Mouse (Mus musculus): ENCODE data around the gene Pnldc1. TPM values are rescaled to one million over a fixed set of nuclear protein-coding genes. Genes with fewer than 3 reads are reported as not detected.
A peak's percentile ranks its signal among the peaks of the same experiment; 100 is the strongest.

Gene Pnldc1
- polyA plus RNA-seq, 1 experiment: 2.1 TPM

DNA sequence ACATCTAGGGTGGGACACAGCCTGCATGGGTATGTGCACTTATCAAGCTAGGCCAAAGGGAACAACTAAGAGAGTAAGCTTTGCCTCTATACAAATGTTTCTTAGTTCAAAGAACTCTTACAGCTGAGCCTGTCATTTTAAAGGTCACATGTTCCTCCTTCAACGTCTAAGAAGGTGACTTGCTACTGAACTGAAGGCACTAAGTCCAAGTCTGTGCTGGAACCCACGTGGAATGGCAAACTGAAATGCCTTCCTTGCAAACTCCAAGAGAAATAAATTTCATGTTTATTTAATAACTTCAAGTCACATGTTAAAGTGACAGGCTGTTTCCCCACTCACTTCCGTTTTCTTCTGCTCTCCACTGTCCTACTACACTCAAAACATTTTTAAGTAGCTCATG is 52.6 kb downstream of the Pnldc1 start:
- Histone ChIP-seq H3K27ac (ENCODE audit: insufficient read depth, low read depth, low read length) (peak overlapping the region; percentile 33; the same call in 1 of the 2 replicates), H3K36me3 (ENCODE audit: control insufficient read depth, insufficient read depth, low read length) (no peaks in the 10 kb centered on the region), H3K27me3 (replicated peaks; ENCODE audit: control insufficient read depth, insufficient read depth, low read length) (no peaks in the 10 kb centered on the region), H3K4me1 (ENCODE audit: control insufficient read depth, insufficient read depth, low read length) (peaks cover 4% of the 10 kb centered on the region; the same call in 1 of the 2 replicates), H3K4me3 (ENCODE audit: insufficient read depth, low read depth, low read length) (no peak overlapping the region)
- WGBS: 17% methylated on average over 3 of the region's 3 CpGs
- DNase-seq: peak; percentile 50
- TF ChIP-seq CTCF (conservative IDR thresholded peaks at IDR 0.05; ENCODE audit: insufficient read depth, insufficient read length, low read depth, low read length) (no peak), POLR2A (IDR thresholded peaks at IDR 0.05; ENCODE audit: low read depth, low read length) (no peak)

DNA sequence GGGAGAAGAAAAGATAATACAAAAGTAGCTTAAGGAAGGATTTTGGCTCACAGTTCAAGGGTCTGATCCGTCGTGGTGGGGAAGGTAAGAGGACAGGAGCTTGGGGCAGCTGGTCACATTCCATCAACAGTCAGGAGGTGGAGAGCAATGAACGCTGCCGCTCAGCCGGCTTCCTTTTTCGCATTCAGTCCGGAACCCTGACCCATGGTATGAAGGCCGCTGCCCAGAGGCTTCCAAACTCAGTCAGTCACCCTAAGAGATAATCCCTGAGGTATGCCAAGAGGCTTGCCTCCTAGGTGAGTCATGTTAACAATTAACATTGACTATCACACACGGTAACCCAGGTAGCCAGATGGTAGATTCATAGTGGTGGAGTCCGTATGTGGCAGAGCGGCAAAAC is 55.6 kb downstream of the Pnldc1 start:
- DNase-seq: peak; percentile 76
- H3K36me3 ChIP-seq (ENCODE audit: control insufficient read depth, insufficient read depth, low read length): no peaks in the 10 kb centered on the region
- no peaks in the 10 kb centered on the region for H3K27me3 ChIP-seq (replicated peaks; ENCODE audit: control insufficient read depth, insufficient read depth, low read length)
- peaks cover under 1% of the 10 kb centered on the region; the same call in 1 of the 2 replicates for H3K4me1 ChIP-seq (ENCODE audit: control insufficient read depth, insufficient read depth, low read length)
- H3K4me3 ChIP-seq (ENCODE audit: insufficient read depth, low read depth, low read length): no peak overlapping the region
- no peak for TF ChIP-seq POLR2A (IDR thresholded peaks at IDR 0.05; ENCODE audit: low read depth, low read length)
- TF ChIP-seq CTCF (conservative IDR thresholded peaks at IDR 0.05; ENCODE audit: insufficient read depth, insufficient read length, low read depth, low read length): no peak
- no peak overlapping the region for H3K27ac ChIP-seq (ENCODE audit: insufficient read depth, low read depth, low read length)
- WGBS: 66% methylated on average over 11 of the region's 11 CpGs

DNA sequence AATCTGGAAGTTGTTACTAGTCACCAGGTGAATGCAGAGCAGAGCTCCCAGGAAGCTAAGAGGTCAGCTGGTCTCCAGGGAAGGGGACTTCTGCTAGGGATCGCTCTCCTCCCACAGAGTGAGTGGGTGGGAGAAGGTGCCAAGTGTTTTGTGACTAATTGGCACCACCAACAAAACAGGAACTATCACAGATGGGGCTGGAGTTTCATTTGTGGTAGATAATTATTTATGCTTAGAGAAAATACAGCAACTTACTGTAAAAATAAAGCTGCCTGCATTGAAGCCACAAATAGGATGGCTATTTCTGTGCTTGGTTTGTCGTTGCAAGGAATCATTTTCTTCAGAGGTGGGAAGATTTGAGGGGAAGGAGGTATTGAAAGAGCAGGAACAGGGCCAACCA is 56.2 kb downstream of the Pnldc1 start:
- H3K27me3 ChIP-seq (replicated peaks; ENCODE audit: control insufficient read depth, insufficient read depth, low read length): no peaks in the 10 kb centered on the region
- no peak overlapping the region for H3K4me3 ChIP-seq (ENCODE audit: insufficient read depth, low read depth, low read length)
- H3K36me3 ChIP-seq (ENCODE audit: control insufficient read depth, insufficient read depth, low read length): no peaks in the 10 kb centered on the region
- WGBS: 91% methylated on average over 2 of the region's 2 CpGs
- no peak for TF ChIP-seq POLR2A (IDR thresholded peaks at IDR 0.05; ENCODE audit: low read depth, low read length)
- no peak for TF ChIP-seq CTCF (conservative IDR thresholded peaks at IDR 0.05; ENCODE audit: insufficient read depth, insufficient read length, low read depth, low read length)
- no peak overlapping the region for H3K27ac ChIP-seq (ENCODE audit: insufficient read depth, low read depth, low read length)
- no peak for DNase-seq
- no peaks in the 10 kb centered on the region for H3K4me1 ChIP-seq (ENCODE audit: control insufficient read depth, insufficient read depth, low read length)

DNA sequence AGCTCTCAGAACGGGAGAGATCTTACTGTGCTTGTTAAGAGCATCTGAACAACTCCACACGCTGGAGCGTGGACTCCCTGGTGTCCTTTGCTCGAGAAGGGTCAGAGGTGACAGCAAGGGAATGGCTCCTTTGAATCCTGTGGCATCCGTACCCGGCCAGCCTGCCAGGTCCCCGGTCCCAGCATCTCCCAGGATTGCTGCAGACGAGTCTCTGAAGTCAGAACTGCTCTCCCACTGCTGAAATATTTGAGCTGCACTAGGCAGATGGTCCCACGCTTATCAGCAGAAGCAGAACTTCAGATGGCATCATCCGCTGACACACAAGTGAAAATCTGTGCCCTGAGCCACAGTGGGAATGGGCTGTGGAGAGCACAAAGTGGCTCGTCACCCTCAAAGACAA is 58.3 kb downstream of the Pnldc1 start:
- Histone ChIP-seq H3K36me3 (ENCODE audit: control insufficient read depth, insufficient read depth, low read length) (no peaks in the 10 kb centered on the region), H3K27me3 (replicated peaks; ENCODE audit: control insufficient read depth, insufficient read depth, low read length) (no peaks in the 10 kb centered on the region), H3K4me3 (ENCODE audit: insufficient read depth, low read depth, low read length) (no peak overlapping the region), H3K4me1 (ENCODE audit: control insufficient read depth, insufficient read depth, low read length) (peaks cover 2% of the 10 kb centered on the region; the same call in 1 of the 2 replicates), H3K27ac (ENCODE audit: insufficient read depth, low read depth, low read length) (no peak overlapping the region)
- WGBS: 75% methylated on average over 11 of the region's 11 CpGs
- no peak for DNase-seq
- no peak for TF ChIP-seq POLR2A (IDR thresholded peaks at IDR 0.05; ENCODE audit: low read depth, low read length)
- TF ChIP-seq CTCF (conservative IDR thresholded peaks at IDR 0.05; ENCODE audit: insufficient read depth, insufficient read length, low read depth, low read length): no peak

DNA sequence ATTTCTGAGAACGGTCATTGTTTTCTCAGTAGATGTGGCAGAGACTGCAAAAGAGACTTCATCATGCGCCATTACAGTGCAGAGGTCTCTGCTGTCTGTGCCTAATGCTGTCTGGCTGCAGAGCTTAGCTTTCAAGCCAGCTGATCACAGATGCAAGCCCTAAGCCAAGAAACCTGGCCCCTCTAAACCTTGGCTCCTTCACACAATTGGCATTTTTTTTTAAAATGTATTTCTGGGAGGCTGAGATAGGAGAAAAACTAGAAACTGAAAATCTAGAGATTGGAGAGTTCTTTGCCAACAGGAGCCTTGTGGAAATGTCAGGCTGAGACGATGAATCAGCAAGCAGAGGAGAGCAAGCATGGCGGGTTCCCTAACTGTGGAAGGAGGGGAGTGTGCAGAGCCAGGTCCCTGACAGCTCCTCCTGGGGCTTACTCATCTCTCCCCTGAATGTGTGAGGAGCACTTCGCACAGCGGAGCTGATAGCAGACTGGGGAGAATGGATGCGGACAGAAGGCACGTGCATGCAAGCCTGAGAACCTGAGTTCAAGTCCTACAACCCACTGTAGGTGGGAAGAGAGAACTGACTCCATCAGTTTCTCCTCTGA is 60.1 kb downstream of the Pnldc1 start:
- H3K27ac ChIP-seq (ENCODE audit: insufficient read depth, low read depth, low read length): no peak overlapping the region
- no peaks in the 10 kb centered on the region for H3K36me3 ChIP-seq (ENCODE audit: control insufficient read depth, insufficient read depth, low read length)
- peaks cover 12% of the 10 kb centered on the region for H3K4me1 ChIP-seq (ENCODE audit: control insufficient read depth, insufficient read depth, low read length)
- TF ChIP-seq POLR2A (IDR thresholded peaks at IDR 0.05; ENCODE audit: low read depth, low read length) (no peak), CTCF (conservative IDR thresholded peaks at IDR 0.05; ENCODE audit: insufficient read depth, insufficient read length, low read depth, low read length) (no peak)
- no peak for DNase-seq
- H3K27me3 ChIP-seq (replicated peaks; ENCODE audit: control insufficient read depth, insufficient read depth, low read length): no peaks in the 10 kb centered on the region
- no peak overlapping the region for H3K4me3 ChIP-seq (ENCODE audit: insufficient read depth, low read depth, low read length)
- 89% methylated on average over 8 of the region's 8 CpGs for WGBS

DNA sequence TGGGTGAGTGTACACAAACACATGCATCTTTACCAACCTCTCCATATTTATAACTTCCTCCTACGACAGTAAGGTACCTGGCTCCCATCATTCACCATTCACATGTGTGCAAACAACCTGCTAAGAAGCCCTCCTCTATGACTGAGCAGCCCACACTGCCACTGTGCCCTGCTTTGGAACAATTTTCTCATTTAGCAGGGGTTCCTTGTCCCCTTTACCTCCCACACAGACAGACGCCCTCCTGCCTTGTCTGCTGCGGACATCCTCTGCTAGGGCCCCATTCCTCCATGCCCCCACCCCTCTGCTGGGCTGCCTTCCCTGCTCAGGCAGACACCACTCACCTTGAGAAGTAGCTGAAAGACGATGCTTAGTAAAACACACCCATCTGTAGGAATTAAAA is 62.3 kb downstream of the Pnldc1 start:
- H3K36me3 ChIP-seq (ENCODE audit: control insufficient read depth, insufficient read depth, low read length): no peaks in the 10 kb centered on the region
- 74% methylated on average over 4 of the region's 4 CpGs for WGBS
- DNase-seq: no peak

DNA sequence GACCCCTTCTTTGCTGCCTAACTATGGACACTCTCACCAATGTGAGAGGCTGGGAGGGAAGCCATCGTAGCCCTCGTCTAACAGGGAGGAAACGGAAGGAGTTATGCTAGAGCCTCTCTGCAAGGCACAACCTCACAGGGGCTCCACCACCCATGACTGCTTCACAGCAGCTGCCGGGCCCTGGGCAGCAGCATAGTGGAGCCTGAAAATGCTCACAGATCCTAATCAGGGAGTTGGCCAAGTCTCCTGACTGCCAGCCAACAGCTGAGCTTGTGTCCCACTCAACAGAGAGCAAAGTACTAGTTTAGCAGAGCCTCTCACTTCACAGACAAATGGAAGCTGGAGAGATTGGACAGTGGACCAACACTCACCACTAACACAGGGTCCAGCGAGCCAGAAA is 63.6 kb downstream of the Pnldc1 start:
- TF ChIP-seq POLR2A (IDR thresholded peaks at IDR 0.05; ENCODE audit: low read depth, low read length) (no peak), CTCF (conservative IDR thresholded peaks at IDR 0.05; ENCODE audit: insufficient read depth, insufficient read length, low read depth, low read length) (no peak)
- peak; percentile 83 for DNase-seq
- peak overlapping the region; percentile 32; the same call in 1 of the 2 replicates for H3K27ac ChIP-seq (ENCODE audit: insufficient read depth, low read depth, low read length)
- H3K4me3 ChIP-seq (ENCODE audit: insufficient read depth, low read depth, low read length): no peak overlapping the region
- H3K36me3 ChIP-seq (ENCODE audit: control insufficient read depth, insufficient read depth, low read length): no peaks in the 10 kb centered on the region
- H3K4me1 ChIP-seq (ENCODE audit: control insufficient read depth, insufficient read depth, low read length): peaks cover 12% of the 10 kb centered on the region
- H3K27me3 ChIP-seq (replicated peaks; ENCODE audit: control insufficient read depth, insufficient read depth, low read length): no peaks in the 10 kb centered on the region
- WGBS: 48% methylated on average over 5 of the region's 5 CpGs

More for the DNA sequence above, 62.3 kb downstream of the Pnldc1 start:
- TF ChIP-seq POLR2A (IDR thresholded peaks at IDR 0.05; ENCODE audit: low read depth, low read length): no peak
- TF ChIP-seq CTCF (conservative IDR thresholded peaks at IDR 0.05; ENCODE audit: insufficient read depth, insufficient read length, low read depth, low read length): no peak
- peaks cover 12% of the 10 kb centered on the region for H3K4me1 ChIP-seq (ENCODE audit: control insufficient read depth, insufficient read depth, low read length)
- no peaks in the 10 kb centered on the region for H3K27me3 ChIP-seq (replicated peaks; ENCODE audit: control insufficient read depth, insufficient read depth, low read length)
- no peak overlapping the region for H3K4me3 ChIP-seq (ENCODE audit: insufficient read depth, low read depth, low read length)
- no peak overlapping the region for H3K27ac ChIP-seq (ENCODE audit: insufficient read depth, low read depth, low read length)
